Mouse (Mus musculus) midbrain, embryonic 10.5 days (tissue): ENCODE measurements around the gene Polr3b. TPM values are rescaled to one million over a fixed set of nuclear protein-coding genes. Genes with fewer than 3 reads are reported as not detected.

Experiments used
- DNase-seq: peaks from one replicate; pipeline ENCODE4 v3.0.0-alpha.2; 2017; ENCODE audit warnings: low spot score
- H3K27ac ChIP-seq: fragments of 300-500 bp; sonication (generic); replicated peaks from 2 replicates; pipeline ENCODE4 v1.5.1; 2016; ENCODE audit warnings: mild to moderate bottlenecking
- H3K27me3 ChIP-seq: fragments of 300-500 bp; sonication (generic); 2 replicates; pipeline ENCODE4 v1.6.1; 2016; ENCODE audit warnings: low read depth, mild to moderate bottlenecking; ENCODE audit not compliant: poor library complexity, severe bottlenecking
- H3K36me3 ChIP-seq: fragments of 300-500 bp; sonication (generic); 2 replicates; pipeline ENCODE4 v1.6.1; 2016; ENCODE audit warnings: mild to moderate bottlenecking, moderate library complexity
- H3K4me1 ChIP-seq: fragments of 300-500 bp; sonication (generic); 2 replicates; pipeline ENCODE4 v1.6.1; 2016
- H3K4me3 ChIP-seq: fragments of 300-500 bp; sonication (generic); 2 replicates; pipeline ENCODE4 v1.5.1; 2016; ENCODE audit warnings: mild to moderate bottlenecking, moderate library complexity
- H3K9me3 ChIP-seq: fragments of 300-500 bp; sonication (generic); replicated peaks from 2 replicates; pipeline ENCODE4 v1.6.1; 2016; ENCODE audit warnings: mild to moderate bottlenecking
- WGBS: fragments of 180-500 bp; shearing (Covaris S2); methylation state at CpG from one replicate; pipeline ENCODE4 v1.1.7; 2016; 5-methylcytosine and 5-hydroxymethylcytosine counted together
- polyA plus RNA-seq: library from polyadenylated mRNA; unstranded; fragments of >200 nt; fragmentation: Nextera tagmentation; extraction: Ambion mirVana; gene quantifications from 2 replicates; pipeline ENCODE4 v1.2.1, GENCODE M21; 2016

Polr3b gene
- 14.4 and 16.6 TPM in 2 replicates for polyA plus RNA-seq

GRCm38 (mm10) chr10:84621826-84622790 lies at the start of gene Polr3b:
TSS of gene Polr3b (plus strand) at chr10:84622292.
- 8% methylated on average over 53 of the region's 53 CpGs for WGBS
- DNase-seq = peak; percentile 91
- Histone ChIP-seq H3K27ac (peak within 1 kb of the TSS; percentile 89), H3K4me3 (peak within 1 kb of the TSS; percentile 79), H3K9me3 (no peaks in the 10 kb centered on the region), H3K27me3 (no peaks in the 10 kb centered on the region), H3K4me1 (peaks cover 19% of the 10 kb centered on the region), H3K36me3 (no peaks in the 10 kb centered on the region)

GRCm38 (mm10) chr10:84573671-84574420 lies 48.2 kb upstream of the Polr3b start:
- Histone ChIP-seq H3K27me3 (peaks cover 11% of the 10 kb centered on the region), H3K36me3 (no peaks in the 10 kb centered on the region), H3K9me3 (no peaks in the 10 kb centered on the region), H3K4me3 (no peak overlapping the region), H3K4me1 (peaks cover 20% of the 10 kb centered on the region; the same call in 1 of the 2 replicates), H3K27ac (no peak overlapping the region)
- 78% methylated on average over 5 of the region's 5 CpGs for WGBS
- no peak for DNase-seq

DNA sequence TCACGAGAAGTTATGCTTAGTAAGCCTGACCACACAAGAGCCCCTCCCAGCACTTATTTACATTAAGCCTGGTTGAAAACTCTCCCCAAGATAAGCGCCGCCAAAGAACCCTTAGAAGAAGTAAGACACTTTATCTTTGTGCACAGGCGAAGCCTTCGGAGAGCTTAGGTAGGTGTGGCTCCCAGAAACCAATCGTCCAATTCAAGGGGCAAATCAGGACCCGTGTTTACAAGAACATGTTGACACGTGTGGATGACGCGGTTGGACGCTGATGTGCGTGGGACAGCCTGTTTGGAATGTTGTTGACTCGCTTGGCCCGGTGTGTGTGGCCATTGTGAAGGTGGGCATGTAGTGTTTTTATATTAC lies 46.1 kb upstream of the Polr3b start:
- DNase-seq = no peak
- H3K4me1 ChIP-seq = peaks cover 20% of the 10 kb centered on the region; the same call in 1 of the 2 replicates
- no peaks in the 10 kb centered on the region for H3K9me3 ChIP-seq
- H3K4me3 ChIP-seq = peak overlapping the region; percentile 87
- H3K27ac ChIP-seq = peak overlapping the region; percentile 94; the same call in 1 of the 2 replicates
- H3K36me3 ChIP-seq = no peaks in the 10 kb centered on the region
- H3K27me3 ChIP-seq = peaks cover 17% of the 10 kb centered on the region
- WGBS = under 1% methylated on average over 14 of the region's 14 CpGs

DNA sequence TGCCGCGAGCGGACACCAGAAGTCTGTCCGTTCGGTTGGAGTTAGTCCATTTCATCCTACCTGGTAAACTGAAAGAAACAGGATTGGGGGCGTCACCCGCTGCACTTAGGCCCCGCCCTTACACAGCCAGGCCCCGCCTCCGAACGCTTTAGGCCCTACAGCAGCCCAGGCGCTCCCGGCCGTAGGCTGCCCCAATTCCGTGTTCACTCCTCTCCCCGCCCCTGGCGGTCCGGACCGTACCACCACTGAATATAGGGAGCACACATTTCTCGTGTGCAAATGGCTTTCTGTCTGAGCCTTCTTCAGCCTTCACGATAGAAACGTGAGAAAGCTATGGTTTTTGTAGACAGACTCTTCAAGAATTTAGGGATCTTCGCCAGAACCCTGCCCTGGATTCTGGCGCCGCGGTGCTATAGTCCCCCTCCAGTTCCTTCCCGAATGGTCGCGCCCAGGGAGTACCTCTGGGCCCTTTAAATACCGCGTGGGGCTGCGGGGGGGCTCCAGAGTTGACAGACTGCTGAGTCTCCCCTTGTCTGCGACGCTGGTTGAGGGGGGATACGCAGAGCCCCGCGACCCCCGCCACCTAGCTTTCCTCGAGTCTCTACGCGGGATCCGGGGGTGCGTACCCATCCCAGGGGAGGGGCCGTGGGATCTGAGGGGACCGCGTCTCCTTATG lies 45.6 kb upstream of the Polr3b start, which contains the start of gene Tcp11l2:
Tcp11l2 (plus strand) TSS at position 232 of the 676 bp plus-strand sequence.
- WGBS = under 1% methylated on average over 46 of the region's 46 CpGs
- DNase-seq = peak; percentile 89
- H3K27me3 ChIP-seq = peaks cover 17% of the 10 kb centered on the region
- peak within 1 kb of the TSS; percentile 87 for H3K4me3 ChIP-seq
- H3K4me1 ChIP-seq = peaks cover 20% of the 10 kb centered on the region; the same call in 1 of the 2 replicates
- no peaks in the 10 kb centered on the region for H3K36me3 ChIP-seq
- peak within 1 kb of the TSS; percentile 94 for H3K27ac ChIP-seq
- no peaks in the 10 kb centered on the region for H3K9me3 ChIP-seq

DNA sequence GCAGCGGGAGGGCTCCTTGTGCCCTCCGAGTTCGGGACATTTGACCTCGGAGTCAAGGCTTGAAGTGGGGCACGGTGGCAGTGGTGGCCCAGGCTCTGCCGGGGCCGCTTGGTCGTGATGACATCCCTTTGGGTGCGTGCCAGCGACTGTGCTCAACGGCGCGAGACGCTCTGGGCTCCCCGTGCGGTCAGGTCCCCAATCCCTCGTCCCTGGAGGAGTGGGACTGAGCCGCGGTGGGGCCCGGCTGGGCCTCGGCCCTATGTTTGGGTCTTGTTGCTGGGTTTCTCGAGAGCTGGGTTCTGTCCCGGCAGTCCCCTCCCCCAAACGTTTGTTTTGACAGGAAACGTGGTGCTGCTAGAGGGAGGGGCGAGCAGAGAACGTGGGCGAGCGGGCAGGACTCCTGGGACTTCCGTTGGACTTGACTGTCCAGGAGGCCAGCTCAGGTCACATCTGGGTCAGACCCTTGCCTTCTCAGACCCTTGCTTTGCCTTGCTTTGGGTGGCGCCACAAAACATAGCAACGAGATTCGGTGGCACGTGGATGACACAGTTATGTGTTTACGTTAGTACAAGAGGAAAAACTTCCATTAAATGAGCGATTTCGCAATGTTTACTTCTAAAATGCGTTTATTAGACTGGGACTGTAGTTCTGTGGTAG lies 44.9 kb upstream of the Polr3b start:
- DNase-seq = peak; percentile 58
- no peaks in the 10 kb centered on the region for H3K9me3 ChIP-seq
- H3K36me3 ChIP-seq = no peaks in the 10 kb centered on the region
- peak overlapping the region; percentile 87 for H3K4me3 ChIP-seq
- peaks cover 20% of the 10 kb centered on the region; the same call in 1 of the 2 replicates for H3K4me1 ChIP-seq
- peak overlapping the region; percentile 94 for H3K27ac ChIP-seq
- WGBS = 6% methylated on average over 38 of the region's 38 CpGs
- peaks cover 17% of the 10 kb centered on the region for H3K27me3 ChIP-seq

GRCm38 (mm10) chr10:84578738-84579137 lies 43.4 kb upstream of the Polr3b start:
- Histone ChIP-seq H3K9me3 (no peaks in the 10 kb centered on the region), H3K4me1 (peaks cover 20% of the 10 kb centered on the region; the same call in 1 of the 2 replicates), H3K27me3 (peaks cover 17% of the 10 kb centered on the region), H3K4me3 (no peak overlapping the region), H3K36me3 (no peaks in the 10 kb centered on the region), H3K27ac (no peak overlapping the region)
- WGBS = 85% methylated on average over 10 of the region's 10 CpGs
- no peak for DNase-seq

GRCm38 (mm10) chr10:84579527-84579926 lies 42.6 kb upstream of the Polr3b start:
- H3K9me3 ChIP-seq = no peaks in the 10 kb centered on the region
- peaks cover 20% of the 10 kb centered on the region; the same call in 1 of the 2 replicates for H3K4me1 ChIP-seq
- no peak overlapping the region for H3K4me3 ChIP-seq
- no peaks in the 10 kb centered on the region for H3K36me3 ChIP-seq
- H3K27me3 ChIP-seq = peaks cover 17% of the 10 kb centered on the region
- DNase-seq = no peak
- WGBS = 85% methylated on average over 2 of the region's 2 CpGs
- H3K27ac ChIP-seq = no peak overlapping the region

DNA sequence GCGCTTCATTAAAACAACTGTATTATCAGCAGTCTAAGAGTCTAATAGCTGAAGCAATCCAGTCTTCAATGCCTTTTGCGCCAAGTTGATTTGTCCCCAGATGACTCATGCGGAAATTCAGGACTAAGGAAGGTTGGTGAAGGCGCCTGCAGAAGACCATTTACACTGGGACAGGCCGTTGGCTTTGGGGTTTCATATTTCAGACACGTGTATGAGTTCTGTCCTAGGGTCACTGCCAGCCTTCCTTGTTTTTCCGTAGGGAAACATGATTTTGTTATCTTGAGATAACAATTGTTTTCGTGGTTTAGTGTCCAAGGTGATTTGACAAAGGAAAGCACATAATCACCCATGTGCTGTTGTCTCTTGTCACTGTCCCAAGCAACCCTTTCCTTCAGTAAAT lies 40.9 kb upstream of the Polr3b start:
- no peaks in the 10 kb centered on the region for H3K9me3 ChIP-seq
- peaks cover 15% of the 10 kb centered on the region; the same call in 1 of the 2 replicates for H3K4me1 ChIP-seq
- H3K4me3 ChIP-seq = no peak overlapping the region
- WGBS = 82% methylated on average over 8 of the region's 8 CpGs
- no peak for DNase-seq
- no peaks in the 10 kb centered on the region for H3K36me3 ChIP-seq
- no peak overlapping the region for H3K27ac ChIP-seq
- H3K27me3 ChIP-seq = peaks cover 17% of the 10 kb centered on the region

- WGBS = 86% methylated on average over 7 of the region's 7 CpGs
- Histone ChIP-seq H3K4me1 (peaks cover 10% of the 10 kb centered on the region; the same call in 1 of the 2 replicates), H3K36me3 (no peaks in the 10 kb centered on the region), H3K27ac (no peak overlapping the region), H3K4me3 (no peak overlapping the region), H3K9me3 (no peaks in the 10 kb centered on the region), H3K27me3 (peaks cover 17% of the 10 kb centered on the region)
- no peak for DNase-seq
Observed at GRCm38 (mm10) chr10:84582236-84582635, 39.9 kb upstream of the Polr3b start.

DNA sequence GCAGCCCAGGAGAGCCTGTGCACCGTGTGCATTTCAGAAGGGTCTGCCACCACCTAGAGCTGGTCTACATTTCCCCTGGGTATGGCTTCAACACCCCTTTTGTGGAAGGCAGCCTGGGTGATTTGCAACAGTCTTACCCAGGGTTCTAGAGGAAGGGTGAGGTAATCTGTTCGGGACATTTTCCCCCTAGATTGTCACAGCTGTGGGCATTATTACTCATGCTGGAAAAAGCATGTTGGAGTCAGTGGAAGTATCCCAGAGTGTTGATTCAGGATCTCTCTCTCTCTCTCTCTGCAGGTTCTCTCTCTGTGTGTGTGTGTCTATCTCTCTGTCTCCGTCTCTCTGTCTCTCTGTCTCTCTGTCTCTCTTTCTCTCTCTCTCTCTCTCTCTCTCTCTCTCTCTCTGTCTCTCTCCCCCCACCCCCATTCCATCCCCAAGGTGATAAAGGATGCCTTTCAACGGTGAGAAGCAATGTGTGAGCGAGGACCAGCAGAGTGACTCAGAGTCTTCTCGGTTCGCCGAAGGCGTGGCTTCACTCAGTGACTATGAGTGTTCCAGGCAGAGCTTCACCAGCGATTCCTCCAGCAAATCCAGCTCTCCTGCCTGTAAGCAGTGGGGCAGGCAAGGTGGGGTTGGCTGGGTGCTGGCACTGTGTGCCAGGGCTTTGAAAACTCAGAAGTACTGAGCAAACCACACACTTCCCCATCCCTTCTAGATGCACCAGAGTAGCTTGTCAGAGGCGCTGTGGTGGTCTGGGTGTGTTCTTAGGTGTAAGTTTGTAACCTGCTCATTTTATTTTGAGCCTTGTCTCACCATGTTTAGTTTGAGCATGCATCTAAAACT lies 37.4 kb upstream of the Polr3b start:
- 68% methylated on average over 11 of the region's 11 CpGs for WGBS
- no peak overlapping the region for H3K4me3 ChIP-seq
- H3K4me1 ChIP-seq = no peaks in the 10 kb centered on the region
- H3K27ac ChIP-seq = no peak overlapping the region
- no peaks in the 10 kb centered on the region for H3K27me3 ChIP-seq
- H3K36me3 ChIP-seq = no peaks in the 10 kb centered on the region
- DNase-seq = no peak
- no peaks in the 10 kb centered on the region for H3K9me3 ChIP-seq

DNA sequence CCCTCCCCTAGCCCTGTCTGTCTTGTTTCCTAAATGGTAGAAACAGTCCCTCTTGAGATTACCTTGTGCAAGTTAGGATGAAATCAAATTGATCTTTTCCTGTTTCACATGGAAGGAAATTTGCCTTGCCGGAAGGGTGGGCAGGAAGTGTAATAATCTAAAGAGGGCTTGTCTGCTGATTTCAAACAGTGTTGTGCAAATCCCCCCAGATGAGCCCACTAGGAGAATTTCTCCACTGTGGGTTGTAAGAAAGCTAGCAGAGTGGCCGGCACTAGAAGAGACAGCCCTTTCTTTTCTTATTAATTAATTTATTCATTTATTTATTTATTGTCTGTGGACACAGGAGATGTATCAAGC lies 36.8 kb upstream of the Polr3b start:
- no peak for DNase-seq
- 85% methylated on average over 2 of the region's 2 CpGs for WGBS

More for the DNA sequence above, 36.8 kb upstream of the Polr3b start:
- no peak overlapping the region for H3K27ac ChIP-seq
- no peaks in the 10 kb centered on the region for H3K4me1 ChIP-seq
- H3K9me3 ChIP-seq = no peaks in the 10 kb centered on the region
- H3K27me3 ChIP-seq = no peaks in the 10 kb centered on the region
- no peak overlapping the region for H3K4me3 ChIP-seq
- H3K36me3 ChIP-seq = no peaks in the 10 kb centered on the region
